Mouse (Mus musculus): ENCODE results near the gene Opcml. TPM values are rescaled to one million over a fixed set of nuclear protein-coding genes. Genes with fewer than 3 reads are reported as not detected.

Gene Opcml
- polyA plus RNA-seq, 1 experiment: 88.3 TPM

DNA sequence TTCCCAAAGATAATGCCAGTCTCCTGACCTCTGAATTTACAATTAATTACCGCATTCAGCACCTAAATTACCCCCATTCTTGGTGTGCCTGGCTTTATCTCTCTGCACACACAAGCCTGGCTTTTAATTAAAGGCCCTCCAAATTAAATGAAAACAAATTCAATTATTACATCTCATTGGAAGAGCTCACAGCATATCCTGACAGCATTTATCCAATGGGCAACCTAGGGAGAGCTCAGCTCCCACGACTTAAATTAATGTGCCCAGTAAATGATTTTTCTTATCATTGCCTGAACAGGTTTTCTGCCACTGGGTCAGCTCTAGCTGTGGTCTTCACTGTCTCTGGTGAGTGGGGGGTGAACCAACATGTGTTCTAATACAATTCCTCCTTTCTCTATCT, 135.1 kb downstream of the Opcml start:
- Histone ChIP-seq H3K4me3 (ENCODE audit: insufficient read depth, low read length) (no peak overlapping the region), H3K27ac (ENCODE audit: insufficient read depth, low read length) (no peak overlapping the region), H3K4me1 (ENCODE audit: control insufficient read depth, insufficient read depth, low read length) (peaks cover 6% of the 10 kb centered on the region)
- TF ChIP-seq CTCF (IDR thresholded peaks at IDR 0.05; ENCODE audit: extremely low read depth, insufficient read depth, low read length): no peak
- no peak for TF ChIP-seq POLR2A (IDR thresholded peaks at IDR 0.05; ENCODE audit: extremely low read depth, insufficient read depth, low read length)

DNA sequence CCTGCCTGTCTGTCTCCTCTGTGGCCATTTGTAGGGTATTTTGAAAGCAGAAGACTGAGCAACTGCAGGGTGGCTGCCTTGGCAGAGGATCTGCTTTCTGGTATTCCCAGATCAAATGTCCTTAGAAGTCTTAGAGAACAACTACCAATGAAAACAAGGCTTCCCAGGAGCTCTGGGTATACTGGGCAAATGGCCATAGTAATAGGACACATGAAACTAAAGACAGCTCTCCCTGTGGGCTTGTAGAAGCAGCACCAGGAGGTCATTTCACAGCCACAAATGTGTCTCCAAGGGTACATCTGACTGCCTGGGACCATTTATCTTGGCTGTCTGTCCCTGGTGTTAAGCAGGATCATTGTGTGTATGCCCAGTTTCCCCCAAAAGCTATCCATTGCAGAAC, 146.7 kb downstream of the Opcml start:
- Histone ChIP-seq H3K27ac (ENCODE audit: insufficient read depth, low read length) (no peak overlapping the region), H3K4me3 (ENCODE audit: insufficient read depth, low read length) (no peak overlapping the region), H3K4me1 (ENCODE audit: control insufficient read depth, insufficient read depth, low read length) (peaks cover 2% of the 10 kb centered on the region; the same call in 1 of the 2 replicates)
- TF ChIP-seq POLR2A (IDR thresholded peaks at IDR 0.05; ENCODE audit: extremely low read depth, insufficient read depth, low read length) (no peak), CTCF (IDR thresholded peaks at IDR 0.05; ENCODE audit: extremely low read depth, insufficient read depth, low read length) (no peak)

DNA sequence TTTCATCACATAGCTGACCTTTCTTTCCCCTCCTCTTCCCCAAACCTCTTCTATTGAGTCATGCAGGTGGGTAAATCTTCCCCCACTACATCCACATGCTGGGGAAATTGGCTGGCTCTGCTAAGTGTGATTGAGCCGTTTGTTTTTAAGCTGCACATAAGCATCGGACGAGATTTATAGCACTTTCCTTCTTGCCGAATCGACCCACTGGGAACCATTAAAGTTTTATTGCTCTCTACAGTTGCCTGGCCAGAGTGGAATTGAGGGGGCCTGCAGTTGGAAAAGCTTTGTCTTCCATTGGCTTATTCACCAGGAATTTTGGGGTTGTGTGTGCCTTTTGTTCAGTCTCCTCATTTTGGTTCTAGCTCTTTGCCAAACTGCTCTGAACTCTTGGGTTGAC, 147.1 kb downstream of the Opcml start:
- Histone ChIP-seq H3K4me3 (ENCODE audit: insufficient read depth, low read length) (no peak overlapping the region), H3K27ac (ENCODE audit: insufficient read depth, low read length) (no peak overlapping the region), H3K4me1 (ENCODE audit: control insufficient read depth, insufficient read depth, low read length) (peaks cover 2% of the 10 kb centered on the region; the same call in 1 of the 2 replicates)
- TF ChIP-seq POLR2A (IDR thresholded peaks at IDR 0.05; ENCODE audit: extremely low read depth, insufficient read depth, low read length) (no peak), CTCF (IDR thresholded peaks at IDR 0.05; ENCODE audit: extremely low read depth, insufficient read depth, low read length) (no peak)

DNA sequence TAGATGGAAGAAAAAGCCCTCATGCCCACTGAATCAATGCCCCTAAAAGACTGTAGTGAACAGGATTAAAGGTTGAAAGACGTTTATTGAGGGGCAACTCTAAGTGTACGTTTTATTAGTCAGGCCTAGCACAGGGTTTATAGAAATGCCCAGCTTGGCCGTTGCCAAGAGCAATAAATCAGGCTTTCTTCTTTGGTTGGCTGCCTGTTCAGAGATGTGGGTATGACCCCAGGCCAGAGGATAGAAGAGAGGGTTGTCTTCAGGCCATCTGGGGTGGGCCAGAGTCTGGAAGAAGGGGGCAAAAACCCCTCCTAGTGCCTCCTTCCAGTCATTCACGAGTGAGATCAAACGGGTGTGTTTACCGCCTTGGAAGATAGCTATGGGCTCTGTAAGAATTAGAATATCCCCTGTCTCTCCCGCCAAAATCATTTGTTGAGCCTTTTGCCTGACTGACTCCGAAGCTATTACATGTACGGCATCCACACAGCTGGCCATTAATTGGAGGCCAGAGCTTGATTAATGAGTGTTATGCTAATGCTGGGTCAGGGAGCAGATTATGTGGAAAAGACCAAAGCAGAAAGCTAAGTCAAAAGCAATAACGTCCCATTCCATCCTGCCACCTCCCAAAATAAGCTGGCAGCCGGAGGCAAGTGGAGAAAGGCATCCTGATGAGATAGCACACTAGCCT, 154.9 kb downstream of the Opcml start:
- Histone ChIP-seq H3K4me1 (ENCODE audit: control insufficient read depth, insufficient read depth, low read length) (peaks cover 2% of the 10 kb centered on the region; the same call in 1 of the 2 replicates), H3K4me3 (ENCODE audit: insufficient read depth, low read length) (no peak overlapping the region), H3K27ac (ENCODE audit: insufficient read depth, low read length) (no peak overlapping the region)
- TF ChIP-seq POLR2A (IDR thresholded peaks at IDR 0.05; ENCODE audit: extremely low read depth, insufficient read depth, low read length): no peak
- no peak for TF ChIP-seq CTCF (IDR thresholded peaks at IDR 0.05; ENCODE audit: extremely low read depth, insufficient read depth, low read length)

DNA sequence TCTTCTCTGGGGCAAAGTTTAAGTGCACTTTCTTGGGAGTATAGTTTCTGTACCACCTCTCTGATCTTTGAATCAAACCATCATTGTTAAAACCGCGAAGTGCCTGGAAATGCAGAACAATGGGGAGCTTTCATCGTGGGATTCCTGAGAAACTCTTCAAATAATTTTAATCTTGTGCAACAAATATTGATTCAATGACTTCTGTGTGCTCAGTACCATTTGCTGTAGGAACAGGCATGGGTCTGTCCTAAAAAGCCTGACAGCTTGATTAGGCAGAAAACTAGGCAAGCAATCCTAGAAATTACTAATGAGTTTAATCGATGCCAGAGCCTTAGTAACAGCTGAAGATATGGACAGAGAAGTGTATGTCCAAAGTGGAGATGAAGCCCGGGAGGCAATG, 160.5 kb downstream of the Opcml start:
- Histone ChIP-seq H3K4me1 (ENCODE audit: control insufficient read depth, insufficient read depth, low read length) (peaks cover 3% of the 10 kb centered on the region; the same call in 1 of the 2 replicates), H3K4me3 (ENCODE audit: insufficient read depth, low read length) (no peak overlapping the region), H3K27ac (ENCODE audit: insufficient read depth, low read length) (no peak overlapping the region)
- TF ChIP-seq CTCF (IDR thresholded peaks at IDR 0.05; ENCODE audit: extremely low read depth, insufficient read depth, low read length): no peak
- no peak for TF ChIP-seq POLR2A (IDR thresholded peaks at IDR 0.05; ENCODE audit: extremely low read depth, insufficient read depth, low read length)

DNA sequence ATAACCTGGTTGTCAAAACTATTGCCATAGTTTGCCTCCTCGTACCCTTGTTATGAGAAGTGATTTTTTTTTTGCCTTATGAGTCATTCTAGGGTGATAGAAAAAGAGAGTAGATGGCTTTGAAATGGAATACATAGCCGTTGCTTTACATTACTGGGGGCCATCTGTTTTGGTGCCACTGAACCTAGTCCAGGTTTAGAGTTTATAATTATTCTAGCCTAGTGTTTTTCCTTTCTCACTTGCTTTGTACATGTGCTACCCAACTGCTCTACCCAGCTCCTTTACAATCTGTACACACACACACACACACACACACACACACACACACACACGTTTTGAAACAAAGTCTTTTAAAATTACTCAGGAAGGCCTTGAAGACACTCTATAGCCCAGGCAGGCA, 171.1 kb downstream of the Opcml start:
- TF ChIP-seq POLR2A (IDR thresholded peaks at IDR 0.05; ENCODE audit: extremely low read depth, insufficient read depth, low read length): no peak
- TF ChIP-seq CTCF (IDR thresholded peaks at IDR 0.05; ENCODE audit: extremely low read depth, insufficient read depth, low read length): no peak

DNA sequence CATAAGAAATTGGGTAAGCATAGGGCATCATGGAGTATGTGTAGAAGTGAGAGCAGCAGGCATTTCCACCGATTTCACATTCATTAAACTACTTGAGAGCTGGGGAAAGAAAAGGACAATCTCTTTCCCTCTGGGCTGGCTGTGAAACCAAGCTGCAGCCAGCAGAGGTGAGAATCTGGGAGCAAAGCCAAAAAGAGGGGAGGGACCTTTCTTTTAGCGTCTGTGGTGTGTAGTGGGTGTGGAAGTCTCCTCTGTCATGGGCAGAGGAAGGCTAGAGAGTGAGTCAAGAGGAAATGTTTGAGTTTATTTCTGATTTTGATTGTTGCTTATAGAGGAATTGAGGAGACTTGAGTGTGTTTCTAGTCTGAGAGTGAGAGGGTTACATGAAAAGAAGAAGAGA, 172.8 kb downstream of the Opcml start:
- H3K27ac ChIP-seq (ENCODE audit: insufficient read depth, low read length): no peak overlapping the region
- H3K4me3 ChIP-seq (ENCODE audit: insufficient read depth, low read length): no peak overlapping the region
- TF ChIP-seq POLR2A (IDR thresholded peaks at IDR 0.05; ENCODE audit: extremely low read depth, insufficient read depth, low read length): no peak
- TF ChIP-seq CTCF (IDR thresholded peaks at IDR 0.05; ENCODE audit: extremely low read depth, insufficient read depth, low read length): no peak
- peaks cover 7% of the 10 kb centered on the region for H3K4me1 ChIP-seq (ENCODE audit: control insufficient read depth, insufficient read depth, low read length)

More for the DNA sequence above, 171.1 kb downstream of the Opcml start:
- no peak overlapping the region; the same call in 1 of the 2 replicates for H3K27ac ChIP-seq (ENCODE audit: insufficient read depth, low read length)
- H3K4me1 ChIP-seq (ENCODE audit: control insufficient read depth, insufficient read depth, low read length): peaks cover 6% of the 10 kb centered on the region
- no peak overlapping the region for H3K4me3 ChIP-seq (ENCODE audit: insufficient read depth, low read length)

DNA sequence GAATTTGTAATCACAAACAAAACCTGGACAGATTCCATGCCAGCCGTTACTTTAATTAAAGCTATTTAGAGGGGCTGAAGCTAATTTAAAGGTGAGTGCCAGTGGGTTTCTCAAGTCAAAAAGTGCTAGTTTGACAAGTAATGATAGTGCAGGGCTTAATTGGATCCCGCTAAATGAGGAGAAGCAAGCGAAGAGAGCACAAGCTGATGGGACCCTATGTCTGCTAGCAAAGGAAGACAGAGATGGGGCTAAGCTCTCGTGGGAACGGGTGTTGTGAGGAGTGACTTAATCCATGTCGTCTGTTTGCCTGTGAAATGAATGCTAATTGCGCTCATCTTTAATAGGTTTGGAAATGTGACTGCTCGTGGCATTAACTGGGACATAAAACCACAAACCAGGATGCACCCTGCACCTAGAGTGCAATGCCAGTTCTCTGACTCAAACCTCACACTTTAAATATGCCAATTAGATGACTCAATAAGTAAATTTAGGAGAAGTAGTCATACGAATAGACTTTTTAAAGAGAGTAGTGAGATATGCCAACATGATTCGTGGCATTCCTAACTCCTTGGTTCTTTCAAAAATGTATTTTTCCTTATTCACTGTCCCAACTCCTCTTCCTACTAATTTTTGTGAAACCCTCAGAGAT, 174.5 kb downstream of the Opcml start:
- Histone ChIP-seq H3K4me3 (ENCODE audit: insufficient read depth, low read length) (no peak overlapping the region), H3K4me1 (ENCODE audit: control insufficient read depth, insufficient read depth, low read length) (peaks cover 7% of the 10 kb centered on the region), H3K27ac (ENCODE audit: insufficient read depth, low read length) (no peak overlapping the region)
- TF ChIP-seq CTCF (IDR thresholded peaks at IDR 0.05; ENCODE audit: extremely low read depth, insufficient read depth, low read length): no peak
- no peak for TF ChIP-seq POLR2A (IDR thresholded peaks at IDR 0.05; ENCODE audit: extremely low read depth, insufficient read depth, low read length)

DNA sequence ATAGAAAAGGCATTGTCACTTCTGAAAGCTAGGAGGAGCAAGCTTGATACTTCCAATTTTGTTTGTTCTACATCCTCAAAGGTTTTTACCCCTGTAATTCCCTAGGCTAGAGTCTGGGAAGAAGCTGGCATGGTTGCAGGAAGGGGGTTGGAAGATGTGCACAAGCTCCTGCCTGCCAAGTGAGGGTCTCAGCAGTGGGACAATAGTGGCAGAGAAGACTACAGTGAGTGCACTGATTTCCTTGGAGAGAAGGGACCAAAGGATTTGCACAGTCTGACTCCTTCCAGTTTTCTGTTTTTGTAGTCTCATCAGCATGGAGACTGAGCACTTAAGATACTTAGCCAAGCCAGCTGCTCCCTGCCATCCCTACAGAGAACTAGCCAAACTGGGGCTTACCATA, 177.7 kb downstream of the Opcml start:
- no peak for TF ChIP-seq CTCF (IDR thresholded peaks at IDR 0.05; ENCODE audit: extremely low read depth, insufficient read depth, low read length)
- no peak for TF ChIP-seq POLR2A (IDR thresholded peaks at IDR 0.05; ENCODE audit: extremely low read depth, insufficient read depth, low read length)
- Histone ChIP-seq H3K4me1 (ENCODE audit: control insufficient read depth, insufficient read depth, low read length) (peaks cover 6% of the 10 kb centered on the region), H3K27ac (ENCODE audit: insufficient read depth, low read length) (no peak overlapping the region)

DNA sequence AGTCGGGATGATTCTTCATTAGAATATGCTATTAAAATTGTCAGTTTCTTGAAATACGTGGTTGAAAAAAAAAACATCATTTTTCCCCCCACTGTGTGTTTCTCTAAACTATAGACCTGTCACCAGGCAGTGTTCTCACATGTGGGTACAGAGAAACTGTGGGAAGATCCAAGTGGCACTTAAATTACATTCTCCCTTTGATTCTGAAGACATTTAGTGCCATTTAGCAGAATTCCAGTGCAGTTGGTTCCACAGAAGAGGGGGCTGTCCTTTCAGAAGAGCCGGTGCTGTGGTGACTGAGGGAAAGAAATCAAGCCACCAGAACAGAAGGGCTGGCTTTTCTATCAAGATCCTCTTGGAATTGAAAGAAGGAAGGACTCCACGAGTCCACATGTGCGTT, 181.7 kb downstream of the Opcml start:
- H3K4me3 ChIP-seq (ENCODE audit: insufficient read depth, low read length): no peak overlapping the region
- H3K4me1 ChIP-seq (ENCODE audit: control insufficient read depth, insufficient read depth, low read length): peaks cover 1% of the 10 kb centered on the region; the same call in 1 of the 2 replicates
- no peak overlapping the region for H3K27ac ChIP-seq (ENCODE audit: insufficient read depth, low read length)
- TF ChIP-seq POLR2A (IDR thresholded peaks at IDR 0.05; ENCODE audit: extremely low read depth, insufficient read depth, low read length) (no peak), CTCF (IDR thresholded peaks at IDR 0.05; ENCODE audit: extremely low read depth, insufficient read depth, low read length) (no peak)

More for the DNA sequence above, 177.7 kb downstream of the Opcml start:
- H3K4me3 ChIP-seq (ENCODE audit: insufficient read depth, low read length): no peak overlapping the region

Data from cortical plate, adult 2 months (tissue).